Mouse (Mus musculus): ENCODE measurements around the gene Arnt2. TPM values are rescaled to one million over a fixed set of nuclear protein-coding genes. Genes with fewer than 3 reads are reported as not detected.

Arnt2 gene
- polyA plus RNA-seq, 1 experiment from 2014 or later, result 118 TPM

- DNase-seq (ENCODE audit: low read depth, low spot score) (peak; percentile 17), ATAC-seq (peak; percentile 44)
- no peak for TF ChIP-seq CTCF (IDR thresholded peaks at IDR 0.05)
- in situ Hi-C loops (cut with MboI; ENCODE audit: low pct_unique_long_range_greater_than_20kb), result no loop called here
- POLR2A ChIA-PET, result interaction anchor here (0.9 to 1.0 kb wide), 2 partner anchors 14 kb away, joined by 4 to 5 read pairs; no protein-coding TSS in a partner anchor
- CTCF ChIA-PET, result interaction anchor here (0.8 to 3.0 kb wide), 7 partner anchors 16 to 157 kb away, joined by 3 to 11 read pairs (median 4); no protein-coding TSS in a partner anchor
- H3K27me3 ChIP-seq, result no peaks in the 10 kb centered on the region
Measured at GRCm38 (mm10) chr7:84246093-84246492, 163.9 kb downstream of the Arnt2 start.

- ATAC-seq, result no peak
- CTCF ChIA-PET, result no interaction called here
- no peaks in the 10 kb centered on the region for H3K27me3 ChIP-seq
- POLR2A ChIA-PET, result no interaction called here
- DNase-seq (ENCODE audit: low read depth, low spot score), result no peak
- TF ChIP-seq CTCF (IDR thresholded peaks at IDR 0.05), result no peak
- in situ Hi-C loops (cut with MboI; ENCODE audit: low pct_unique_long_range_greater_than_20kb), result no loop called here
Measured at GRCm38 (mm10) chr7:84240406-84240805, 169.6 kb downstream of the Arnt2 start.

GRCm38 (mm10) chr7:84237655-84238054, 172.3 kb downstream of the Arnt2 start:
- ChIA-PET CTCF (no interaction called here), POLR2A (no interaction called here)
- TF ChIP-seq CTCF (IDR thresholded peaks at IDR 0.05), result no peak
- no peak for DNase-seq (ENCODE audit: low read depth, low spot score)
- ATAC-seq, result no peak
- H3K27me3 ChIP-seq, result no peaks in the 10 kb centered on the region
- in situ Hi-C loops (cut with MboI; ENCODE audit: low pct_unique_long_range_greater_than_20kb), result no loop called here

GRCm38 (mm10) chr7:84231396-84231795, 178.6 kb downstream of the Arnt2 start:
- POLR2A ChIA-PET, result no interaction called here
- ATAC-seq, result no peak
- no peaks in the 10 kb centered on the region for H3K27me3 ChIP-seq
- CTCF ChIA-PET, result interaction anchor here (1.7 kb wide), 1 partner anchor 143 kb away, joined by 5 read pairs; no protein-coding TSS in a partner anchor
- in situ Hi-C loops (cut with MboI; ENCODE audit: low pct_unique_long_range_greater_than_20kb), result no loop called here
- no peak for DNase-seq (ENCODE audit: low read depth, low spot score)
- no peak for TF ChIP-seq CTCF (IDR thresholded peaks at IDR 0.05)

GRCm38 (mm10) chr7:84227652-84228051, 182.3 kb downstream of the Arnt2 start:
- ChIA-PET POLR2A (no interaction called here), CTCF (no interaction called here)
- TF ChIP-seq CTCF (IDR thresholded peaks at IDR 0.05), result no peak
- ATAC-seq, result no peak
- H3K27me3 ChIP-seq, result no peaks in the 10 kb centered on the region
- no peak for DNase-seq (ENCODE audit: low read depth, low spot score)
- in situ Hi-C loops (cut with MboI; ENCODE audit: low pct_unique_long_range_greater_than_20kb), result no loop called here

- no peaks in the 10 kb centered on the region for H3K27me3 ChIP-seq
- TF ChIP-seq CTCF (IDR thresholded peaks at IDR 0.05), result no peak
- in situ Hi-C loops (cut with MboI; ENCODE audit: low pct_unique_long_range_greater_than_20kb), result no loop called here
- ATAC-seq (no peak), DNase-seq (ENCODE audit: low read depth, low spot score) (no peak)
- ChIA-PET POLR2A (no interaction called here), CTCF (no interaction called here)
Measured at GRCm38 (mm10) chr7:84226909-84227308, 183.1 kb downstream of the Arnt2 start.

- ATAC-seq (no peak), DNase-seq (ENCODE audit: low read depth, low spot score) (no peak)
- in situ Hi-C loops (cut with MboI; ENCODE audit: low pct_unique_long_range_greater_than_20kb), result no loop called here
- ChIA-PET CTCF (no interaction called here), POLR2A (no interaction called here)
- no peaks in the 10 kb centered on the region for H3K27me3 ChIP-seq
- TF ChIP-seq CTCF (IDR thresholded peaks at IDR 0.05), result no peak
Measured at GRCm38 (mm10) chr7:84212112-84212511, 197.9 kb downstream of the Arnt2 start.

- POLR2A ChIA-PET, result no interaction called here
- DNase-seq (ENCODE audit: low read depth, low spot score) (no peak), ATAC-seq (no peak)
- no peak for TF ChIP-seq CTCF (IDR thresholded peaks at IDR 0.05)
- no peaks in the 10 kb centered on the region for H3K27me3 ChIP-seq
- CTCF ChIA-PET, result no interaction called here
- in situ Hi-C loops (cut with MboI; ENCODE audit: low pct_unique_long_range_greater_than_20kb), result no loop called here
Measured at GRCm38 (mm10) chr7:84210585-84211291, 199.2 kb downstream of the Arnt2 start.

- POLR2A ChIA-PET, result no interaction called here
- DNase-seq (ENCODE audit: low read depth, low spot score) (no peak), ATAC-seq (no peak)
- no peaks in the 10 kb centered on the region for H3K27me3 ChIP-seq
- TF ChIP-seq CTCF (IDR thresholded peaks at IDR 0.05), result no peak
- CTCF ChIA-PET, result no interaction called here
- in situ Hi-C loops (cut with MboI; ENCODE audit: low pct_unique_long_range_greater_than_20kb), result no loop called here
Measured at GRCm38 (mm10) chr7:84203981-84204380, 206.0 kb downstream of the Arnt2 start.

GRCm38 (mm10) chr7:84201151-84202068, 208.6 kb downstream of the Arnt2 start:
- no peak for ATAC-seq
- TF ChIP-seq CTCF (IDR thresholded peaks at IDR 0.05), result no peak
- CTCF ChIA-PET, result interaction anchor here (0.7 kb wide), 1 partner anchor 14 kb away, joined by 3 read pairs; no protein-coding TSS in a partner anchor
- POLR2A ChIA-PET, result interaction anchor here (0.5 to 0.9 kb wide), 2 partner anchors 19 to 52 kb away, joined by 3 read pairs; no protein-coding TSS in a partner anchor
- no peak for DNase-seq (ENCODE audit: low read depth, low spot score)
- in situ Hi-C loops (cut with MboI; ENCODE audit: low pct_unique_long_range_greater_than_20kb), result no loop called here
- no peaks in the 10 kb centered on the region for H3K27me3 ChIP-seq

All from Patski (cell line).